Mouse (Mus musculus): Measurements from ENCODE around the gene Mpped2. TPM values are rescaled to one million over a fixed set of nuclear protein-coding genes. Genes with fewer than 3 reads are reported as not detected.

The Mpped2 gene
- polyA plus RNA-seq, 1 experiment from 2014 or later, result 23.1 TPM

DNA sequence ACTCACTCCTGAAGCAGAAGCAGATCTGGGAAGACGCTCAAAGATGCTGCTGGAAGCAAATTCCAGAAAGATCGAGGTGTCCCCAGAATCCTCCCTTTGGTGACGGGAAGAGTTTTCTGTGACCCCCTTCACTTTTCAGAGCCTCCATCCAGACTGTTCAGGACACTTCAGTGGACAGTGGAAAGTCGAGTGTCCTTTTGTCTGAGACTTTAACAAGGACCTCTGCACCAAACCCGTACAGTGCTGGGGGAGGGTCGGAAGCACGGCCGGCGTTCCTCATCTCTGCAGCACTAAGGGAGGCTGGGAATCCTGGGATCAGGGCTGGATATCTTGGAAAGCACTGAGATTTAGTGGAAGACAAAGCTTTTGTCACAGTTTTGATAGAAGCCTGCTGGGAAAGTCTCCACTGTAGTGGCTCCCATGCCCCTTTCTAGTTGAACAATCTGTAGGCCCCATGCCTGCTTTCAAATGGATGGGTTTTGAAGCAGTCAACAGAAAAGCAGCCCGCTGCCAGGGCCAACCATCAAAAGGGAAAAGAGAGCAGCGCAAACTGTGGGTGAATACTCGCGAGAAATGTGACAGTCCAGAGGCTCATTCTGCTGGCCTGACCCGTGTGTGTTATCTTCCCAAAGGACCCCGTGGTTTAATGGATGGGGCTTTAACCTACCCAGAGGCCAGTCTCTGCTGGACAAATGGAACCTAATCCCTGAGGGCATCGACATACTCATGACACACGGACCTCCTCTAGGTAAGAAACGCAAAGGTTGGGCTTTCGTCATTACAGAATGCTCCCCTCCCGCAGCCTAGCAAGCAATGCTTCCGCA is 168.0 kb downstream of the Mpped2 start:
- H3K9ac ChIP-seq (ENCODE audit: low read length), result no peak overlapping the region
- H3K9me3 ChIP-seq (ENCODE audit: control insufficient read depth, low read length), result no peaks in the 10 kb centered on the region
- WGBS, result 73% methylated on average over 21 of the region's 21 CpGs
- H3K27ac ChIP-seq (ENCODE audit: low read length), result no peak overlapping the region
- H3K4me1 ChIP-seq (replicated peaks; ENCODE audit: control insufficient read depth, insufficient read depth, low read length), result peaks cover 44% of the 10 kb centered on the region
- no peak for ATAC-seq (ENCODE audit: low read depth)
- H3K27me3 ChIP-seq (ENCODE audit: control insufficient read depth, insufficient read depth, low read depth, low read length), result no peaks in the 10 kb centered on the region
- H3K4me3 ChIP-seq (ENCODE audit: low read length), result no peak overlapping the region
- no peaks in the 10 kb centered on the region for H3K36me3 ChIP-seq (ENCODE audit: control insufficient read depth, insufficient read depth, low read length)
- H3K4me2 ChIP-seq (ENCODE audit: low read depth, low read length), result no peak overlapping the region

DNA sequence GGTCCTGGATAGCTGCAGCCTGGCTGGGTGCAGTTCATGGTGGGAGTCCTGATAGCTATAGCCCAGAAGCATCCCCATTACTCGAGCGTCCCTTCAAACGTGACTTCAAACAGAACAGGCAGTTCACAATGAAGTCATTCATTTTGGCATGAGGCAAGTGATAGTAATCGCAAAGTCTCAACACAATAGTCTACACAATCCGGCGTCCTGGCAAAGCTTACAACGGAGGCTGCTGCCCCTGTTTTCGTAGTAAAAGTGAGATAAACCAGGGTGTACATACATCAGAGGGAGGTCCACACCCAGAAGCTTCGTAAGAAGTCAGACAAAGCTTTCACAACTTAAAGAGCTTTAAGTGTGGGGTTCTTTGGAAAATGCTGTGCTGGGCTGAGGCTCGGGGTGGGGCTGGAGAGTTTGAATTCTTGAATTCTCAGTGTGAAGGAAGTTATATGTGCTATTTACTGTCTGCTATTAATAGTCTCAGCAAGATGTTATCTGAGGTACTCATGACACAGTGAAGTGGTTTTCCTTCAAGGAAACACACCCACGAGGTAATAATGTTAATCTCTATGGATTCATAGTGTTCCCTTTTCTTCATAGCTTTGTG is 170.1 kb downstream of the Mpped2 start:
- ATAC-seq (ENCODE audit: low read depth), result peak; percentile 64
- Histone ChIP-seq H3K4me3 (ENCODE audit: low read length) (0 out of 2 replicates have a peak overlapping the region, but pooled peaks have one; percentile 2), H3K27ac (ENCODE audit: low read length) (peak overlapping the region; percentile 78), H3K4me2 (ENCODE audit: low read depth, low read length) (peak overlapping the region; percentile 36), H3K4me1 (replicated peaks; ENCODE audit: control insufficient read depth, insufficient read depth, low read length) (peaks cover 28% of the 10 kb centered on the region), H3K27me3 (ENCODE audit: control insufficient read depth, insufficient read depth, low read depth, low read length) (no peaks in the 10 kb centered on the region), H3K9ac (ENCODE audit: low read length) (no peak overlapping the region), H3K9me3 (ENCODE audit: control insufficient read depth, low read length) (no peaks in the 10 kb centered on the region), H3K36me3 (ENCODE audit: control insufficient read depth, insufficient read depth, low read length) (no peaks in the 10 kb centered on the region)
- WGBS, result 26% methylated on average over 11 of the region's 11 CpGs

GRCm38 (mm10) chr2:106865148-106865786 is 172.2 kb downstream of the Mpped2 start:
- Histone ChIP-seq H3K4me2 (ENCODE audit: low read depth, low read length) (no peak overlapping the region), H3K27me3 (ENCODE audit: control insufficient read depth, insufficient read depth, low read depth, low read length) (no peaks in the 10 kb centered on the region), H3K4me3 (ENCODE audit: low read length) (no peak overlapping the region), H3K9ac (ENCODE audit: low read length) (no peak overlapping the region), H3K27ac (ENCODE audit: low read length) (no peak overlapping the region), H3K36me3 (ENCODE audit: control insufficient read depth, insufficient read depth, low read length) (no peaks in the 10 kb centered on the region), H3K9me3 (ENCODE audit: control insufficient read depth, low read length) (no peaks in the 10 kb centered on the region), H3K4me1 (replicated peaks; ENCODE audit: control insufficient read depth, insufficient read depth, low read length) (peaks cover 28% of the 10 kb centered on the region)
- 34% methylated on average over 7 of the region's 7 CpGs for WGBS
- ATAC-seq (ENCODE audit: low read depth), result no peak

DNA sequence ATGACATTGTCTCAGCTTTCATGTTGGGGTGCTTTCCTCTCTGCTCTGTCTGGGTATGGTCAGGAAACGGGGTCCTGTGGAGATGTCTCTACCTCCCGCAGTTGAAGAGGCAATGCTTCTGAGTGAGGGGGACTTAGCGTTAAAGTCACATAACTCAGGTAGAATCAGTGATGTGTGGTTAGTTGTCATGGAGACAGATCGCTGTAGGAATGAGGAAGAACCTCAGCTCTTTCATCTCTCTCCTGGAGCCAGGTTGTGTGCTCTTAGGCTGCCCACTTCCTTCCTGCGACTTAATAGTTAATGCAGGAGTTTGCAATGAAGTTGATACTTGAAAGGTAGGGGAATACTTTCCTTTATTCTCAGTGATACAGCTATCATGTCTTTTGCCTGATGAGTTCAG is 173.2 kb downstream of the Mpped2 start:
- no peak overlapping the region for H3K4me3 ChIP-seq (ENCODE audit: low read length)
- peaks cover 28% of the 10 kb centered on the region for H3K4me1 ChIP-seq (replicated peaks; ENCODE audit: control insufficient read depth, insufficient read depth, low read length)
- WGBS, result 30% methylated on average over 5 of the region's 5 CpGs
- H3K36me3 ChIP-seq (ENCODE audit: control insufficient read depth, insufficient read depth, low read length), result no peaks in the 10 kb centered on the region
- H3K9me3 ChIP-seq (ENCODE audit: control insufficient read depth, low read length), result no peaks in the 10 kb centered on the region
- H3K27me3 ChIP-seq (ENCODE audit: control insufficient read depth, insufficient read depth, low read depth, low read length), result no peaks in the 10 kb centered on the region
- no peak overlapping the region for H3K9ac ChIP-seq (ENCODE audit: low read length)
- peak; percentile 62 for ATAC-seq (ENCODE audit: low read depth)
- no peak overlapping the region for H3K27ac ChIP-seq (ENCODE audit: low read length)
- no peak overlapping the region for H3K4me2 ChIP-seq (ENCODE audit: low read depth, low read length)

- ATAC-seq (ENCODE audit: low read depth), result no peak
- H3K9me3 ChIP-seq (ENCODE audit: control insufficient read depth, low read length), result no peaks in the 10 kb centered on the region
- H3K36me3 ChIP-seq (ENCODE audit: control insufficient read depth, insufficient read depth, low read length), result no peaks in the 10 kb centered on the region
- no peaks in the 10 kb centered on the region for H3K27me3 ChIP-seq (ENCODE audit: control insufficient read depth, insufficient read depth, low read depth, low read length)
- 87% methylated on average over 2 of the region's 2 CpGs for WGBS
- H3K9ac ChIP-seq (ENCODE audit: low read length), result no peak overlapping the region
- H3K4me1 ChIP-seq (replicated peaks; ENCODE audit: control insufficient read depth, insufficient read depth, low read length), result peaks cover 5% of the 10 kb centered on the region
- H3K27ac ChIP-seq (ENCODE audit: low read length), result no peak overlapping the region
- no peak overlapping the region for H3K4me2 ChIP-seq (ENCODE audit: low read depth, low read length)
- H3K4me3 ChIP-seq (ENCODE audit: low read length), result no peak overlapping the region
Observed at GRCm38 (mm10) chr2:106870886-106871285, 177.8 kb downstream of the Mpped2 start.

DNA sequence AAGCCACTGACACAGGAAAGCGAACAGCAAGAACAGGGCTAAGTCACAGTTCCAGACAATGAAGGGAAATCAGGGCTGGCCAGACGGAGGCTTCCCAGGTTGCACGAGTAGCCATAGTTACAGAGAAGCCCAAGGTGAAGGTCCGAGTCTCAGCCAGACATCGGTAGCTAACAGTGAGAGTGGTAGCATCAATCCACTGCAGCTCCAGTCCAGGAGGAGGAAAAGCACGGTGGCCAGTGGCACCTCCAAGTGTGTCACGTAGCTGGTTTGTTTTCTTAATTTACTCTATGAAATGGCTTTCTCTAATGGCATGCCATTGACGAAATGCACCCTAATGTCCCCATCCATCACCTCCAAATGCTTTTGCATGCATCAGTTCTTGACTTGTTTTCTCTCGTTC is 180.1 kb downstream of the Mpped2 start:
- Histone ChIP-seq H3K9ac (ENCODE audit: low read length) (no peak overlapping the region), H3K36me3 (ENCODE audit: control insufficient read depth, insufficient read depth, low read length) (no peaks in the 10 kb centered on the region), H3K4me2 (ENCODE audit: low read depth, low read length) (no peak overlapping the region), H3K4me1 (replicated peaks; ENCODE audit: control insufficient read depth, insufficient read depth, low read length) (no peaks in the 10 kb centered on the region), H3K27me3 (ENCODE audit: control insufficient read depth, insufficient read depth, low read depth, low read length) (no peaks in the 10 kb centered on the region), H3K4me3 (ENCODE audit: low read length) (no peak overlapping the region), H3K9me3 (ENCODE audit: control insufficient read depth, low read length) (no peaks in the 10 kb centered on the region), H3K27ac (ENCODE audit: low read length) (no peak overlapping the region)
- whole genome bisulfite sequencing, result 66% methylated on average over 9 of the region's 9 CpGs
- ATAC-seq (ENCODE audit: low read depth), result no peak

GRCm38 (mm10) chr2:106883390-106883789 is 190.3 kb downstream of the Mpped2 start:
- Histone ChIP-seq H3K9me3 (ENCODE audit: control insufficient read depth, low read length) (no peaks in the 10 kb centered on the region), H3K36me3 (ENCODE audit: control insufficient read depth, insufficient read depth, low read length) (no peaks in the 10 kb centered on the region), H3K9ac (ENCODE audit: low read length) (no peak overlapping the region), H3K4me3 (ENCODE audit: low read length) (no peak overlapping the region), H3K4me1 (replicated peaks; ENCODE audit: control insufficient read depth, insufficient read depth, low read length) (no peaks in the 10 kb centered on the region), H3K27me3 (ENCODE audit: control insufficient read depth, insufficient read depth, low read depth, low read length) (no peaks in the 10 kb centered on the region), H3K4me2 (ENCODE audit: low read depth, low read length) (no peak overlapping the region), H3K27ac (ENCODE audit: low read length) (no peak overlapping the region)
- WGBS, result 66% methylated on average over 8 of the region's 8 CpGs
- ATAC-seq (ENCODE audit: low read depth), result no peak

DNA sequence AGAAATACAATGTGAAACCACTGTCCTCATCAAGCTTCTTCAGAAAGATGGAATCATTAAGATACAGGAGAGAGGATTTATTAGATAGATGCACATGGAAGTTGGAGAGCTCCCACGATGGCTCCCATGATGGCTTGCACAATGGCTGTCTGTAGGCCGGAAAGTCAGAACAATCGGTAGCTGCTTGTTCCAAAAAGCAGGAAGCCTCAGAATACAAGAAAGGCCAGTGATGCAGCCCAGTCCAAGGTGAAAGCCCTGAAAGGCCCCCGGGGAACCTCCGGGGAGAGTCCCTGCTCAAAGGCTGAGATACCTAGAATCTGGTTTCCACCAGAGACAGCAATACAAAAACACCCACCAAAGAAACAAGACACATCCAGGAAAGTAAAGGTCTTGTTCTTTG is 195.1 kb downstream of the Mpped2 start:
- no peak for ATAC-seq (ENCODE audit: low read depth)
- peaks cover 12% of the 10 kb centered on the region for H3K4me1 ChIP-seq (replicated peaks; ENCODE audit: control insufficient read depth, insufficient read depth, low read length)
- 98% methylated on average over 5 of the region's 5 CpGs for WGBS

DNA sequence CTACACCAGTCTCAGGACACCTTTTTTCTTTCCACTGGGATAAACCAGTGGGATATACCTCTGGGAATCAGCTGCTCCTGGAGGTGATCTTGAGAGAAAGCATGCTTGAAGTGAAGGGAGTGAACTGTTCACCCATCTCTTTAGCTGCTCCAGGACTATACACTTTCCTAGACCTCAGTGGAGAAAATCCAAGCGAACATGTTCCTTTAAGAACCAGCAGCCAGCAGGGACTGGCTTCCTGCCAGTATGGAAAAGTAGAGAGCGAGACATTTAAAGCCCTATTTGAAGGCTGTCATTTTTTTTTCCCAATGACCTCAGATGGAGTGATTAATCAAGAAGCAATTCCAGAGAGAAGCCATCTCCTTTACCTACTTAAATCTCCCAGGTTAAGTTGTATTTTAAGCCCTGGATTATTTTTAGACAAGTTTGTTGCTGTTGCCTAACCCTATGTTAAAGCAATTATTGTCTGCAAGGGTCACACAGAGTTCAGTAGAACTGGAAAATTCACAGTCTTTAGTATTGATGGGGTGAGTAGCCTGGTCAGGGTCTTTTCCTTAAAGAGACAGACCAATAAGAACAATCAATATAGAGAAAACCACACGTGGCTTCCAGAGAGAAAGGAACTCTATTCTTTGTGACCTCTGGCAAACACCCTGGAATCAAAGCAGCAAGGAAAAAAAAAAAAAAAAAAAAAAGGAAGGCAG is 196.4 kb downstream of the Mpped2 start:
- Histone ChIP-seq H3K4me1 (replicated peaks; ENCODE audit: control insufficient read depth, insufficient read depth, low read length) (peaks cover 12% of the 10 kb centered on the region), H3K4me2 (ENCODE audit: low read depth, low read length) (no peak overlapping the region), H3K9ac (ENCODE audit: low read length) (no peak overlapping the region), H3K4me3 (ENCODE audit: low read length) (no peak overlapping the region), H3K36me3 (ENCODE audit: control insufficient read depth, insufficient read depth, low read length) (no peaks in the 10 kb centered on the region), H3K27ac (ENCODE audit: low read length) (no peak overlapping the region), H3K9me3 (ENCODE audit: control insufficient read depth, low read length) (no peaks in the 10 kb centered on the region), H3K27me3 (ENCODE audit: control insufficient read depth, insufficient read depth, low read depth, low read length) (no peaks in the 10 kb centered on the region)
- peak; percentile 81 for ATAC-seq (ENCODE audit: low read depth)
- 2% methylated on average over 3 of the region's 3 CpGs for WGBS

More for the DNA sequence above, 195.1 kb downstream of the Mpped2 start:
- no peaks in the 10 kb centered on the region for H3K9me3 ChIP-seq (ENCODE audit: control insufficient read depth, low read length)
- H3K36me3 ChIP-seq (ENCODE audit: control insufficient read depth, insufficient read depth, low read length), result no peaks in the 10 kb centered on the region
- no peak overlapping the region for H3K9ac ChIP-seq (ENCODE audit: low read length)
- no peak overlapping the region for H3K4me3 ChIP-seq (ENCODE audit: low read length)
- H3K27ac ChIP-seq (ENCODE audit: low read length), result no peak overlapping the region
- H3K27me3 ChIP-seq (ENCODE audit: control insufficient read depth, insufficient read depth, low read depth, low read length), result no peaks in the 10 kb centered on the region
- H3K4me2 ChIP-seq (ENCODE audit: low read depth, low read length), result no peak overlapping the region
